Mouse (Mus musculus): ENCODE measurements around the gene Msh5. TPM values are rescaled to one million over a fixed set of nuclear protein-coding genes. Genes with fewer than 3 reads are reported as not detected.

The Msh5 gene
- polyA plus RNA-seq, 1 experiment from 2014 or later = 3.2 TPM

DNA sequence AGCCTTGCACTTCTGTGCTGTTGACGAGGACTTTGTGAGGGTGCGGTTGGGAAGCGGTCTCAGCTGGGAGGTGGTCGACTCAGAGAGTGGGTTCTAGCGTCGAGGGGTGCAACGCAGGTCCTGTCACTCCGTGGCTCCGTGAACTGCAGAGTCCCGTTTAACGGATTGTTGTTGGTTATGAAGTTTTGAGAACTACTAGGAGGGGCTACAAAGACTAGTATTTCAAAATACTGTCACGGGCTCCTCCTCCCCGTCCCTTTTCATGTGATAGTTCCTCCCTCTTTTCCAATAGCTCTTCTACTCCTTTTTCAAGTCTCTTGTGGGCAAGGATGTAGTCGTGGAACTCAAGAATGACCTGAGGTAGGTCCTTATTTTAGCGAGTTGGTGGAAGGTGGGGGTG is 64.2 kb downstream of the Msh5 start:
- Histone ChIP-seq H3K4me3 (peak overlapping the region; percentile 94), H3K4me1 (peaks cover 24% of the 10 kb centered on the region), H3K27me3 (no peaks in the 10 kb centered on the region), H3K4me2 (replicated peaks) (peak overlapping the region; percentile 79), H3K36me3 (peaks cover 19% of the 10 kb centered on the region), H3K9ac (replicated peaks) (peak overlapping the region; percentile 96), H3K9me3 (no peaks in the 10 kb centered on the region), H3K27ac (replicated peaks) (peak overlapping the region; percentile 99)
- no peak for ATAC-seq (replicated peaks)
- WGBS = 0% methylated on average over 15 of the region's 15 CpGs

DNA sequence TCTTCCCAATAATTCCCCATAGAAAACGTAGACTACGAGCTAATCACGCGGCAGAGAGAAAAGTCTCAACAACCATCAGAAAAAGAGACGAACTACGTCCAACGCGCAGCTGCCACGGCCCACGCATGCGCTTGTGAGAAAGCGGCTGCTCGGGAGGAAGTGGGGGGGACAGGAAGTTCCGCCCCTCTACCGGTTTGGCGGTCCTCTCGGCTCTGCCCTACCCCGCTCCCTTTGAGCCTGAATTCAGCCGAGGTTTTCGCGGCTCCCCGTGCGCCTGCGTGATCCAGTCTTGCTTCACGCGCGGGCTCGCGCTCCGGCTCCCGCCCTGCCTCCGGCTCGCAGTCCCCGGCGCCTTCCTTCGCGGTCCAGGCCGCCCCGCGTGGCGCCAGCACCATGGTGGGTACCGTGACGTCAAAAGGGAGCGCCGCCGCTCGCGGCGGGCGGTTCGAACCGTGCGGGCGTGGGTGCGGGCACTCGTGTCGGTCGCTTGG is 64.8 kb downstream of the Msh5 start, which contains the start of gene Lsm2:
Gene Lsm2 (plus strand): TSS at position 173 of the 491 bp plus-strand sequence.
- H3K36me3 ChIP-seq = peaks cover 18% of the 10 kb centered on the region
- peak within 1 kb of the TSS; percentile 99 for H3K27ac ChIP-seq (replicated peaks)
- peaks cover 24% of the 10 kb centered on the region for H3K4me1 ChIP-seq
- peak within 1 kb of the TSS; percentile 94 for H3K4me3 ChIP-seq
- no peaks in the 10 kb centered on the region for H3K9me3 ChIP-seq
- H3K27me3 ChIP-seq = no peaks in the 10 kb centered on the region
- peak within 1 kb of the TSS; percentile 96 for H3K9ac ChIP-seq (replicated peaks)
- ATAC-seq (replicated peaks) = peak; percentile 97
- H3K4me2 ChIP-seq (replicated peaks) = peak within 1 kb of the TSS; percentile 79
- 1% methylated on average over 58 of the region's 58 CpGs for WGBS

DNA sequence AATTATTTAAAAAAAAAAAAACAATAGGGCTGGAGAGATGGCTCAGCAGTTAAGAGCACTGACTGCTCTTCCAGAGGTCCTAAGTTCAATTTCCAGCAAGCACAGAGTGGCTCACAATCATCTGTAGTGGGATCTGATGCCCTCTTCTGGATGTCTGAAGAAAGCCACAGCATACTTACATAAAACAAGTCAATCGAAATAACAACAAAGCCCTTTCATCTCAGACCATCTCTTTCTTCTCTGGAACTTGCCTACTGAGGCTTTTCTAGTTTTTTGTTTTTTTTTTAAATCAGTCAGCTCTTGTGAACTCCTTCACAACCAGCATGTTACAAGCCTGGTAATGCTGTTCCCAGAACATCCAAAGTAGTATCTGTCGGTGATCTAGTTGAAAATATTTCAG is 65.9 kb downstream of the Msh5 start:
- H3K4me2 ChIP-seq (replicated peaks) = peak overlapping the region; percentile 79
- peaks cover 24% of the 10 kb centered on the region for H3K4me1 ChIP-seq
- H3K27me3 ChIP-seq = no peaks in the 10 kb centered on the region
- H3K4me3 ChIP-seq = peak overlapping the region; percentile 94
- 15% methylated on average over 2 of the region's 2 CpGs for WGBS
- peak overlapping the region; percentile 99; the same call in 1 of the 2 replicates for H3K27ac ChIP-seq (replicated peaks)
- H3K9me3 ChIP-seq = no peaks in the 10 kb centered on the region
- peak overlapping the region; percentile 96 for H3K9ac ChIP-seq (replicated peaks)
- H3K36me3 ChIP-seq = peaks cover 8% of the 10 kb centered on the region
- no peak for ATAC-seq (replicated peaks)

- Histone ChIP-seq H3K4me3 (no peak overlapping the region), H3K9me3 (no peaks in the 10 kb centered on the region), H3K4me2 (replicated peaks) (no peak overlapping the region), H3K9ac (replicated peaks) (no peak overlapping the region), H3K27me3 (no peaks in the 10 kb centered on the region), H3K36me3 (no peaks in the 10 kb centered on the region), H3K27ac (replicated peaks) (no peak overlapping the region), H3K4me1 (peaks cover 24% of the 10 kb centered on the region)
- ATAC-seq (replicated peaks) = no peak
- 92% methylated on average over 4 of the region's 4 CpGs for WGBS
Observed at GRCm38 (mm10) chr17:34979631-34980030, 66.9 kb downstream of the Msh5 start.

Other genes with a start within 250 kb of the Msh5 start
- gene Cyp21a1, start 242.2 kb downstream of the Msh5 start, polyA plus RNA-seq (2015; fragmentation: Nextera tagmentation; extraction: Ambion mirVana) = not detected in 2 replicates
- 39.8 and 43.0 TPM in 2 replicates for gene Stk19, start 209.8 kb downstream of the Msh5 start, polyA plus RNA-seq (2015; fragmentation: Nextera tagmentation; extraction: Ambion mirVana)
- gene Dxo, start 209.7 kb downstream of the Msh5 start, polyA plus RNA-seq (2015; fragmentation: Nextera tagmentation; extraction: Ambion mirVana) = 75.2 and 77.8 TPM in 2 replicates
- gene Skiv2l, start 196.5 kb downstream of the Msh5 start, polyA plus RNA-seq (2015; fragmentation: Nextera tagmentation; extraction: Ambion mirVana) = 59.6 and 59.7 TPM in 2 replicates
- 94.9 and 97.1 TPM in 2 replicates for gene Nelfe, start 196.4 kb downstream of the Msh5 start, polyA plus RNA-seq (2015; fragmentation: Nextera tagmentation; extraction: Ambion mirVana)
- 1.8 and 2.1 TPM in 2 replicates for gene Cfb, start 184.2 kb downstream of the Msh5 start, polyA plus RNA-seq (2015; fragmentation: Nextera tagmentation; extraction: Ambion mirVana)
- 9.5 and 9.9 TPM in 2 replicates for gene Zbtb12, start 167.3 kb downstream of the Msh5 start, polyA plus RNA-seq (2015; fragmentation: Nextera tagmentation; extraction: Ambion mirVana)
- 0.17 TPM in 1 of 2 replicates, not detected in the other for gene Gm20547, start 164.7 kb downstream of the Msh5 start, polyA plus RNA-seq (2015; fragmentation: Nextera tagmentation; extraction: Ambion mirVana)
- 0.77 and 1.5 TPM in 2 replicates for gene C2, start 148.5 kb downstream of the Msh5 start, polyA plus RNA-seq (2015; fragmentation: Nextera tagmentation; extraction: Ambion mirVana)
- 108 and 111 TPM in 2 replicates for gene Ehmt2, start 148.3 kb downstream of the Msh5 start, polyA plus RNA-seq (2015; fragmentation: Nextera tagmentation; extraction: Ambion mirVana)
- not detected in 2 replicates for gene Slc44a4, start 132.3 kb downstream of the Msh5 start, polyA plus RNA-seq (2015; fragmentation: Nextera tagmentation; extraction: Ambion mirVana)
- 27.9 and 31.0 TPM in 2 replicates for gene Neu1, start 115.5 kb downstream of the Msh5 start, polyA plus RNA-seq (2015; fragmentation: Nextera tagmentation; extraction: Ambion mirVana)
- 0.10 and 0.17 TPM in 2 replicates for gene Hspa1b, start 87.5 kb downstream of the Msh5 start, polyA plus RNA-seq (2015; fragmentation: Nextera tagmentation; extraction: Ambion mirVana)
- gene Gm20481, start 76.8 kb downstream of the Msh5 start, polyA plus RNA-seq (2015; fragmentation: Nextera tagmentation; extraction: Ambion mirVana) = not detected in 2 replicates
- gene Hspa1a, start 74.6 kb downstream of the Msh5 start, polyA plus RNA-seq (2015; fragmentation: Nextera tagmentation; extraction: Ambion mirVana) = 3.6 and 3.7 TPM in 2 replicates
- gene Hspa1l, start 74.0 kb downstream of the Msh5 start, polyA plus RNA-seq (2015; fragmentation: Nextera tagmentation; extraction: Ambion mirVana) = 1.5 TPM in 2 replicates
- gene Lsm2, start 64.9 kb downstream of the Msh5 start, polyA plus RNA-seq (2015; fragmentation: Nextera tagmentation; extraction: Ambion mirVana) = 132 and 149 TPM in 2 replicates
- 82.9 and 88.6 TPM in 2 replicates for gene Vars, start 45.8 kb downstream of the Msh5 start, polyA plus RNA-seq (2015; fragmentation: Nextera tagmentation; extraction: Ambion mirVana)
- gene Vwa7, start 30.2 kb downstream of the Msh5 start, polyA plus RNA-seq (2015; fragmentation: Nextera tagmentation; extraction: Ambion mirVana) = 0.14 and 0.28 TPM in 2 replicates
- 5.8 and 5.9 TPM in 2 replicates for gene Sapcd1, start 18.7 kb downstream of the Msh5 start, polyA plus RNA-seq (2015; fragmentation: Nextera tagmentation; extraction: Ambion mirVana)
- 98.4 and 100 TPM in 2 replicates for gene Clic1, start 3.2 kb upstream of the Msh5 start, polyA plus RNA-seq (2015; fragmentation: Nextera tagmentation; extraction: Ambion mirVana)
- gene Ddah2, start 12.3 kb upstream of the Msh5 start, polyA plus RNA-seq (2015; fragmentation: Nextera tagmentation; extraction: Ambion mirVana) = 540 and 556 TPM in 2 replicates
- not detected in 2 replicates for gene Ly6g6c, start 18.6 kb upstream of the Msh5 start, polyA plus RNA-seq (2015; fragmentation: Nextera tagmentation; extraction: Ambion mirVana)
- 0.15 and 0.17 TPM in 2 replicates for gene Mpig6b, start 19.4 kb upstream of the Msh5 start, polyA plus RNA-seq (2015; fragmentation: Nextera tagmentation; extraction: Ambion mirVana)
- gene Ly6g6e, start 30.2 kb upstream of the Msh5 start, polyA plus RNA-seq (2015; fragmentation: Nextera tagmentation; extraction: Ambion mirVana) = 10.0 and 11.9 TPM in 2 replicates
- gene Ly6g6d, start 31.3 kb upstream of the Msh5 start, polyA plus RNA-seq (2015; fragmentation: Nextera tagmentation; extraction: Ambion mirVana) = 0.46 and 0.47 TPM in 2 replicates
- gene Ly6g6f, start 38.9 kb upstream of the Msh5 start, polyA plus RNA-seq (2015; fragmentation: Nextera tagmentation; extraction: Ambion mirVana) = 0.32 TPM in 1 of 2 replicates, not detected in the other
- 93.2 and 97.4 TPM in 2 replicates for gene Abhd16a, start 42.5 kb upstream of the Msh5 start, polyA plus RNA-seq (2015; fragmentation: Nextera tagmentation; extraction: Ambion mirVana)
- not detected in 2 replicates for gene Ly6g5c, start 61.5 kb upstream of the Msh5 start, polyA plus RNA-seq (2015; fragmentation: Nextera tagmentation; extraction: Ambion mirVana)
- gene Ly6g5b, start 68.7 kb upstream of the Msh5 start, polyA plus RNA-seq (2015; fragmentation: Nextera tagmentation; extraction: Ambion mirVana) = 1.2 and 1.3 TPM in 2 replicates
- gene Gpank1, start 74.7 kb upstream of the Msh5 start, polyA plus RNA-seq (2015; fragmentation: Nextera tagmentation; extraction: Ambion mirVana) = 29.3 and 32.0 TPM in 2 replicates
- 307 and 309 TPM in 2 replicates for gene Csnk2b, start 75.3 kb upstream of the Msh5 start, polyA plus RNA-seq (2015; fragmentation: Nextera tagmentation; extraction: Ambion mirVana)
- gene D17H6S53E, start 79.6 kb upstream of the Msh5 start, polyA plus RNA-seq (2015; fragmentation: Nextera tagmentation; extraction: Ambion mirVana) = 8.7 TPM in 2 replicates
- 0.28 and 0.31 TPM in 2 replicates for gene Apom, start 85.3 kb upstream of the Msh5 start, polyA plus RNA-seq (2015; fragmentation: Nextera tagmentation; extraction: Ambion mirVana)
- 92.3 and 93.8 TPM in 2 replicates for gene Bag6, start 88.4 kb upstream of the Msh5 start, polyA plus RNA-seq (2015; fragmentation: Nextera tagmentation; extraction: Ambion mirVana)
- 185 and 208 TPM in 2 replicates for gene Prrc2a, start 118.2 kb upstream of the Msh5 start, polyA plus RNA-seq (2015; fragmentation: Nextera tagmentation; extraction: Ambion mirVana)
- gene Aif1, start 129.3 kb upstream of the Msh5 start, polyA plus RNA-seq (2015; fragmentation: Nextera tagmentation; extraction: Ambion mirVana) = 5.7 and 7.8 TPM in 2 replicates
- gene Lst1, start 141.7 kb upstream of the Msh5 start, polyA plus RNA-seq (2015; fragmentation: Nextera tagmentation; extraction: Ambion mirVana) = 6.2 and 6.8 TPM in 2 replicates
- gene Ltb, start 147.7 kb upstream of the Msh5 start, polyA plus RNA-seq (2015; fragmentation: Nextera tagmentation; extraction: Ambion mirVana) = 0.25 and 0.70 TPM in 2 replicates
- not detected in 2 replicates for gene Tnf, start 155.3 kb upstream of the Msh5 start, polyA plus RNA-seq (2015; fragmentation: Nextera tagmentation; extraction: Ambion mirVana)
- 0.36 TPM in 1 of 2 replicates, not detected in the other for gene Lta, start 158.6 kb upstream of the Msh5 start, polyA plus RNA-seq (2015; fragmentation: Nextera tagmentation; extraction: Ambion mirVana)
- gene Gm16181, start 174.1 kb upstream of the Msh5 start, polyA plus RNA-seq (2015; fragmentation: Nextera tagmentation; extraction: Ambion mirVana) = 0.61 and 1.1 TPM in 2 replicates
- gene Atp6v1g2, start 186.9 kb upstream of the Msh5 start, polyA plus RNA-seq (2015; fragmentation: Nextera tagmentation; extraction: Ambion mirVana) = 38.2 and 41.5 TPM in 2 replicates
- 11.7 and 12.3 TPM in 2 replicates for gene Nfkbil1, start 189.0 kb upstream of the Msh5 start, polyA plus RNA-seq (2015; fragmentation: Nextera tagmentation; extraction: Ambion mirVana)
- 478 and 488 TPM in 2 replicates for gene Ddx39b, start 195.0 kb upstream of the Msh5 start, polyA plus RNA-seq (2015; fragmentation: Nextera tagmentation; extraction: Ambion mirVana)
- 48.1 and 50.1 TPM in 2 replicates for gene H2-D1, start 216.0 kb upstream of the Msh5 start, polyA plus RNA-seq (2015; fragmentation: Nextera tagmentation; extraction: Ambion mirVana)

All from forebrain, embryonic 15.5 days (tissue).